Mouse (Mus musculus) ES-E14 (cell line): ENCODE measurements around the gene Olfr305.
"Not testable (repeated sequence)": the region's sequence is repeated elsewhere in the genome, so short reads cannot be mapped to it uniquely, and the experiment has no call there.

ENCODE experiments used
- CHD2 ChIP-seq: IDR thresholded peaks from 2 replicates; pipeline ENCODE4 v1.6.1; 2014; ENCODE audit warnings: mild to moderate bottlenecking, low read depth, low read length, inconsistent platforms
- HCFC1 ChIP-seq: IDR thresholded peaks from 2 replicates; pipeline ENCODE4 v1.6.1; 2012; ENCODE audit warnings: low read length, inconsistent platforms, borderline replicate concordance; ENCODE audit not compliant: insufficient read depth
- MAFK ChIP-seq: IDR thresholded peaks from 2 replicates; pipeline ENCODE4 v1.6.1; 2014; ENCODE audit warnings: mild to moderate bottlenecking, low read depth, low read length, inconsistent platforms; ENCODE audit not compliant: insufficient read depth
- ZC3H11A ChIP-seq: IDR thresholded peaks from 2 replicates; pipeline ENCODE4 v1.6.1; 2012; ENCODE audit warnings: low read depth, mild to moderate bottlenecking, inconsistent platforms, low read length, borderline replicate concordance
- ZNF384 ChIP-seq: IDR thresholded peaks from 2 replicates; pipeline ENCODE4 v1.6.1; 2012; ENCODE audit warnings: low read depth, low read length, inconsistent platforms

- not testable (repeated sequence) for TF ChIP-seq ZC3H11A, ZNF384, HCFC1, MAFK, CHD2
Measured at GRCm38 (mm10) chr7:86346296-86346695, 20.4 kb downstream of the Olfr305 start.
